Mouse (Mus musculus): ENCODE results near the gene Adgre5.

GRCm38 (mm10) chr8:83725521-83726102 is 15.5 kb downstream of the Adgre5 start:
- TF ChIP-seq CTCF (IDR thresholded peaks at IDR 0.05) (no peak), POLR2A (IDR thresholded peaks at IDR 0.05; ENCODE audit: insufficient read depth, low read depth, low read length) (no peak), EP300 (IDR thresholded peaks at IDR 0.05; ENCODE audit: insufficient read depth, low read depth, low read length) (no peak)
